Mouse (Mus musculus): Measurements from ENCODE around the gene Pidd1.

DNA sequence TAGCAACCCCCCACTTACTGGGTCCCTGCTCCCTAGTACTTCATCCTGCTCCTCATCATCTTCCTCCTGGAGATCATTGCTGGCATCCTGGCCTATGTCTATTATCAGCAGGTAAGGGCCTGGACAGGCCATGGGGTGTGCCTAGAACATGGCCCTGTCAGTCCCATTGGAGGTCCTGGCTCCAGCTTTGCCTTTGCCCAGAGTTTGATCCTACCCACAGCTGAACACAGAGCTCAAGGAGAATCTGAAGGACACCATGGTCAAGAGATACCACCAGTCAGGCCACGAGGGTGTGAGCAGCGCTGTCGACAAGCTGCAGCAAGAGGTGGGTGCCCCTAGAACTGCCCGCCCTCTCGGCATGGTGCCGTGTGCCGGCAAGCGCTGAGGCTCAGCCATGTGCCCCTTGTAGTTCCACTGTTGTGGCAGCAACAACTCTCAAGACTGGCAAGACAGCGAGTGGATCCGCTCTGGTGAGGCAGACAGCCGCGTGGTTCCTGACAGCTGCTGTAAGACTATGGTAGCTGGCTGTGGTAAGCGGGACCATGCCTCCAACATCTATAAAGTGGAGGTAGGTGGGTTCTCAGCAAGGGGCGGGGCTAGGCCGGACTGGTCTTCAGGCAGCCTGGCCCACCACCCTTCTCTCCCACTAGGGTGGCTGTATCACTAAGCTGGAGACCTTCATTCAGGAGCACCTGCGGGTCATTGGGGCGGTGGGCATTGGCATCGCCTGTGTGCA, 26.2 kb upstream of the Pidd1 start:
- TF ChIP-seq E2F4 (IDR thresholded peaks at IDR 0.05; ENCODE audit: insufficient read depth) (no peak), USF1 (IDR thresholded peaks at IDR 0.05; ENCODE audit: low read depth) (no peak), REST (IDR thresholded peaks at IDR 0.05; ENCODE audit: insufficient read depth, insufficient read length) (no peak), MAX (IDR thresholded peaks at IDR 0.05; ENCODE audit: low read depth) (no peak), POLR2A (IDR thresholded peaks at IDR 0.05; ENCODE audit: insufficient read length, low read depth) (no peak)
